Mouse (Mus musculus) kidney, adult 2 months (tissue): Measurements from ENCODE around the gene Nat10.

Experiments
- CTCF ChIP-seq: fragments of 200-500 bp; conservative IDR thresholded peaks from 2 replicates; pipeline ENCODE4 v1.5.1; 2011; ENCODE audit warnings: low read depth, mild to moderate bottlenecking, control low read depth, low read length, moderate library complexity, mixed read lengths; ENCODE audit not compliant: insufficient read depth, insufficient read length
- POLR2A ChIP-seq: fragments of 200-500 bp; IDR thresholded peaks from one replicate; pipeline ENCODE4 v1.6.1; 2011; ENCODE audit warnings: low read depth, low read length, control low read depth

- no peak for TF ChIP-seq CTCF
- no peak for TF ChIP-seq POLR2A
Measured at GRCm38 (mm10) chr2:103802422-103802821, 41.4 kb upstream of the Nat10 start.
